Mouse (Mus musculus): ENCODE data around the gene Sumo2. TPM values are rescaled to one million over a fixed set of nuclear protein-coding genes. Genes with fewer than 3 reads are reported as not detected.

Gene Sumo2
- 5.7 and 7.7 TPM in 2 replicates for polyA plus RNA-seq (2012; rRNA removed)

GRCm38 (mm10) chr11:115536038-115536681 lies at the start of gene Sumo2:
Gene Sumo2 (minus strand): TSS chr11:115536276.

GRCm38 (mm10) chr11:115564064-115564809 lies 28.2 kb upstream of the Sumo2 start, which contains the start of gene Nup85:
Gene Nup85 (plus strand): TSS chr11:115564434.

GRCm38 (mm10) chr11:115514238-115514663 lies 21.8 kb downstream of the Sumo2 start, which contains the start of gene Jpt1:
Gene Jpt1 (minus strand): TSS chr11:115514387.

GRCm38 (mm10) chr11:115491356-115492083 lies 44.6 kb downstream of the Sumo2 start, which contains the start of gene Nt5c:
Gene Nt5c (minus strand): TSS chr11:115491862.

GRCm38 (mm10) chr11:115475025-115475757 lies 60.9 kb downstream of the Sumo2 start, which contains the start of gene Armc7:
Gene Armc7 (plus strand): TSS chr11:115475667.

Other genes starting within 250 kb of the Sumo2 start
- 6.2 and 6.6 TPM in 2 replicates for gene Fads6, start 238.6 kb downstream of the Sumo2 start, polyA plus RNA-seq (2012; rRNA removed)
- gene Otop2, start 229.1 kb downstream of the Sumo2 start, polyA plus RNA-seq (2012; rRNA removed) = 16.1 and 21.0 TPM in 2 replicates
- gene Ush1g, start 214.2 kb downstream of the Sumo2 start, polyA plus RNA-seq (2012; rRNA removed) = 1.5 and 2.2 TPM in 2 replicates
- 23.8 and 26.0 TPM in 2 replicates for gene Otop3, start 201.5 kb downstream of the Sumo2 start, polyA plus RNA-seq (2012; rRNA removed)
- gene Hid1, start 168.5 kb downstream of the Sumo2 start, polyA plus RNA-seq (2012; rRNA removed) = 80.8 and 93.5 TPM in 2 replicates
- gene Cdr2l, start 154.4 kb downstream of the Sumo2 start, polyA plus RNA-seq (2012; rRNA removed) = 4.8 and 5.7 TPM in 2 replicates
- gene Mrpl58, start 132.5 kb downstream of the Sumo2 start, polyA plus RNA-seq (2012; rRNA removed) = 36.6 and 39.3 TPM in 2 replicates
- 14.7 and 18.0 TPM in 2 replicates for gene Atp5h, start 116.3 kb downstream of the Sumo2 start, polyA plus RNA-seq (2012; rRNA removed)
- gene Kctd2, start 116.1 kb downstream of the Sumo2 start, polyA plus RNA-seq (2012; rRNA removed) = 12.6 and 14.1 TPM in 2 replicates
- gene Trim80, start 95.7 kb downstream of the Sumo2 start, polyA plus RNA-seq (2012; rRNA removed) = 0.16 and 0.19 TPM in 2 replicates
- 25.7 and 34.8 TPM in 2 replicates for gene Slc16a5, start 73.8 kb downstream of the Sumo2 start, polyA plus RNA-seq (2012; rRNA removed)
- gene Armc7, start 60.6 kb downstream of the Sumo2 start, polyA plus RNA-seq (2012; rRNA removed) = 6.0 and 11.3 TPM in 2 replicates
- gene Nt5c, start 44.4 kb downstream of the Sumo2 start, polyA plus RNA-seq (2012; rRNA removed) = 32.8 and 35.6 TPM in 2 replicates
- gene Jpt1, start 21.9 kb downstream of the Sumo2 start, polyA plus RNA-seq (2012; rRNA removed) = 192 and 238 TPM in 2 replicates
- 12.5 and 15.1 TPM in 2 replicates for gene Nup85, start 28.2 kb upstream of the Sumo2 start, polyA plus RNA-seq (2012; rRNA removed)
- 7.9 and 9.3 TPM in 2 replicates for gene Mrps7, start 67.6 kb upstream of the Sumo2 start, polyA plus RNA-seq (2012; rRNA removed)
- gene Gga3, start 67.8 kb upstream of the Sumo2 start, polyA plus RNA-seq (2012; rRNA removed) = 6.8 and 15.8 TPM in 2 replicates
- 34.3 and 37.0 TPM in 2 replicates for gene Mif4gd, start 76.7 kb upstream of the Sumo2 start, polyA plus RNA-seq (2012; rRNA removed)
- 10.9 and 14.6 TPM in 2 replicates for gene Slc25a19, start 92.0 kb upstream of the Sumo2 start, polyA plus RNA-seq (2012; rRNA removed)
- 14.7 and 17.2 TPM in 2 replicates for gene Grb2, start 172.3 kb upstream of the Sumo2 start, polyA plus RNA-seq (2012; rRNA removed)
- gene Tmem94, start 229.2 kb upstream of the Sumo2 start, polyA plus RNA-seq (2012; rRNA removed) = 43.3 and 44.3 TPM in 2 replicates

Data from stomach, adult 2 months (tissue).